Mouse (Mus musculus): ENCODE data around the gene B4galt4.

Gene B4galt4

GRCm38 (mm10) chr16:38742113-38742658 is at the start of gene B4galt4:
TSS of gene B4galt4 (plus strand) at chr16:38742264.
- peak; percentile 32 for DNase-seq (ENCODE audit: low read depth, low spot score)
- Histone ChIP-seq H3K27me3 (ENCODE audit: control insufficient read depth, insufficient read depth, low read length, poor library complexity, severe bottlenecking) (no peaks in the 10 kb centered on the region), H3K36me3 (ENCODE audit: control insufficient read depth, insufficient read depth, low read length, poor library complexity, severe bottlenecking) (no peaks in the 10 kb centered on the region)

GRCm38 (mm10) chr16:38694906-38695540 is 47.0 kb upstream of the B4galt4 start:
- H3K36me3 ChIP-seq (ENCODE audit: control insufficient read depth, insufficient read depth, low read length, poor library complexity, severe bottlenecking): no peaks in the 10 kb centered on the region
- DNase-seq (ENCODE audit: low read depth, low spot score): no peak
- no peaks in the 10 kb centered on the region for H3K27me3 ChIP-seq (ENCODE audit: control insufficient read depth, insufficient read depth, low read length, poor library complexity, severe bottlenecking)

- Histone ChIP-seq H3K36me3 (ENCODE audit: control insufficient read depth, insufficient read depth, low read length, poor library complexity, severe bottlenecking) (no peaks in the 10 kb centered on the region), H3K27me3 (ENCODE audit: control insufficient read depth, insufficient read depth, low read length, poor library complexity, severe bottlenecking) (no peaks in the 10 kb centered on the region)
- DNase-seq (ENCODE audit: low read depth, low spot score): no peak
Observed at GRCm38 (mm10) chr16:38695557-38695956, 46.5 kb upstream of the B4galt4 start.

- H3K27me3 ChIP-seq (ENCODE audit: control insufficient read depth, insufficient read depth, low read length, poor library complexity, severe bottlenecking): no peaks in the 10 kb centered on the region
- DNase-seq (ENCODE audit: low read depth, low spot score): no peak
- no peaks in the 10 kb centered on the region for H3K36me3 ChIP-seq (ENCODE audit: control insufficient read depth, insufficient read depth, low read length, poor library complexity, severe bottlenecking)
Observed at GRCm38 (mm10) chr16:38697611-38698010, 44.5 kb upstream of the B4galt4 start.

- H3K27me3 ChIP-seq (ENCODE audit: control insufficient read depth, insufficient read depth, low read length, poor library complexity, severe bottlenecking): no peaks in the 10 kb centered on the region
Observed at GRCm38 (mm10) chr16:38700392-38701162, 41.5 kb upstream of the B4galt4 start.

GRCm38 (mm10) chr16:38701492-38702185 is 40.4 kb upstream of the B4galt4 start:
- DNase-seq (ENCODE audit: low read depth, low spot score): peak; percentile 25
- H3K36me3 ChIP-seq (ENCODE audit: control insufficient read depth, insufficient read depth, low read length, poor library complexity, severe bottlenecking): no peaks in the 10 kb centered on the region
- no peaks in the 10 kb centered on the region for H3K27me3 ChIP-seq (ENCODE audit: control insufficient read depth, insufficient read depth, low read length, poor library complexity, severe bottlenecking)

More at GRCm38 (mm10) chr16:38700392-38701162, 41.5 kb upstream of the B4galt4 start:
- no peaks in the 10 kb centered on the region for H3K36me3 ChIP-seq (ENCODE audit: control insufficient read depth, insufficient read depth, low read length, poor library complexity, severe bottlenecking)
- DNase-seq (ENCODE audit: low read depth, low spot score): no peak

- no peaks in the 10 kb centered on the region for H3K36me3 ChIP-seq (ENCODE audit: control insufficient read depth, insufficient read depth, low read length, poor library complexity, severe bottlenecking)
- H3K27me3 ChIP-seq (ENCODE audit: control insufficient read depth, insufficient read depth, low read length, poor library complexity, severe bottlenecking): no peaks in the 10 kb centered on the region
- no peak for DNase-seq (ENCODE audit: low read depth, low spot score)
Observed at GRCm38 (mm10) chr16:38702316-38702715, 39.7 kb upstream of the B4galt4 start.

GRCm38 (mm10) chr16:38703501-38703900 is 38.6 kb upstream of the B4galt4 start:
- Histone ChIP-seq H3K27me3 (ENCODE audit: control insufficient read depth, insufficient read depth, low read length, poor library complexity, severe bottlenecking) (no peaks in the 10 kb centered on the region), H3K36me3 (ENCODE audit: control insufficient read depth, insufficient read depth, low read length, poor library complexity, severe bottlenecking) (no peaks in the 10 kb centered on the region)
- DNase-seq (ENCODE audit: low read depth, low spot score): no peak

GRCm38 (mm10) chr16:38705531-38706281 is 36.4 kb upstream of the B4galt4 start:
- H3K36me3 ChIP-seq (ENCODE audit: control insufficient read depth, insufficient read depth, low read length, poor library complexity, severe bottlenecking): no peaks in the 10 kb centered on the region
- no peak for DNase-seq (ENCODE audit: low read depth, low spot score)
- no peaks in the 10 kb centered on the region for H3K27me3 ChIP-seq (ENCODE audit: control insufficient read depth, insufficient read depth, low read length, poor library complexity, severe bottlenecking)

- Histone ChIP-seq H3K36me3 (ENCODE audit: control insufficient read depth, insufficient read depth, low read length, poor library complexity, severe bottlenecking) (no peaks in the 10 kb centered on the region), H3K27me3 (ENCODE audit: control insufficient read depth, insufficient read depth, low read length, poor library complexity, severe bottlenecking) (no peaks in the 10 kb centered on the region)
- DNase-seq (ENCODE audit: low read depth, low spot score): no peak
Observed at GRCm38 (mm10) chr16:38706782-38707181, 35.3 kb upstream of the B4galt4 start.

- H3K27me3 ChIP-seq (ENCODE audit: control insufficient read depth, insufficient read depth, low read length, poor library complexity, severe bottlenecking): no peaks in the 10 kb centered on the region
- H3K36me3 ChIP-seq (ENCODE audit: control insufficient read depth, insufficient read depth, low read length, poor library complexity, severe bottlenecking): no peaks in the 10 kb centered on the region
- peak; percentile 53 for DNase-seq (ENCODE audit: low read depth, low spot score)
Observed at GRCm38 (mm10) chr16:38708962-38709520, 33.0 kb upstream of the B4galt4 start.

GRCm38 (mm10) chr16:38711245-38711644 is 30.8 kb upstream of the B4galt4 start:
- no peaks in the 10 kb centered on the region for H3K27me3 ChIP-seq (ENCODE audit: control insufficient read depth, insufficient read depth, low read length, poor library complexity, severe bottlenecking)
- peak; percentile 26 for DNase-seq (ENCODE audit: low read depth, low spot score)
- no peaks in the 10 kb centered on the region for H3K36me3 ChIP-seq (ENCODE audit: control insufficient read depth, insufficient read depth, low read length, poor library complexity, severe bottlenecking)

- peak; percentile 31 for DNase-seq (ENCODE audit: low read depth, low spot score)
- no peaks in the 10 kb centered on the region for H3K27me3 ChIP-seq (ENCODE audit: control insufficient read depth, insufficient read depth, low read length, poor library complexity, severe bottlenecking)
- H3K36me3 ChIP-seq (ENCODE audit: control insufficient read depth, insufficient read depth, low read length, poor library complexity, severe bottlenecking): no peaks in the 10 kb centered on the region
Observed at GRCm38 (mm10) chr16:38712105-38712504, 30.0 kb upstream of the B4galt4 start.
